Mouse (Mus musculus) brain, adult 2 months (tissue): ENCODE measurements around the gene Erlin1.

Experiments used
- DNase-seq: peaks from one replicate; pipeline ENCODE4 v3.0.0; 2011; ENCODE audit warnings: low read depth, low spot score

Erlin1 gene

DNA sequence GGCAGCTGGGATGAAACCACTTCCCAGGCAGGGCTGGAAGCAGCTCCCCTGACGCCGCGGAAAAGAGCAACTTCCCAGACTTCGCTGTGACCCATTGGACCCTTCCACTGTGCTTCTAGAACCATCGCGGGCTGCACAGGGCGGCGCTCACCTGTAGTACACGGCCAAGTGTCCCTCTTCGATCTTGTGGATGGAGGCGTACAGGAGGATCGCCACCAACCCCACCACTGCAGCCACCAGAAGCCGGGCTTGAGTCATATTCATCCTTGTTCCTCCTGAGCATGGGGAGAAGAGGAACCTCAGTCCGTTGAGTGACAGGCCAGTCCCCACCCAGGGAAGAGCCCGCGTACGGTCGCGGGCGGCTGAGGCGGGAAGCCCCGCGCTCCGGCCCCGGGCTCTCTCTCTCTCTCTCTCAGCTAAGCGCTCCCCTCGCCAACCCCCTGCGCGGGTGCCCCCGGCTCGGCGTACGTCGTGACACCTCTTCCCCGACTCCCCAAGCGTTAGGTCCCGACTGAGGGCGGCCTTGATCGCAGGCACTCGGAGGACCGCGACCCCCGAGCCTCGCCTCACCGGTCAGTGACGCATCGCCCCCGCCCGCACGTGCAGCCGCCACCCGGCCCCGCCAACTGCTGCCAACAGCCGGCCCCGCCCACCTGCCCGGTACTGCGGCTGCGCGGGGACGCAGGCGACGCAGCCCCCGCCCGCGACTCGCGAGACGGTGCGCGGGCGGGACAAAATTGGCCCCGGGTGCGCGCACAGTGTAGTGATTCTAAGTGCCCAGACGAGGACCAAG lies at the start of gene Erlin1:
TSS of gene Erlin1 (minus strand) at position 665 of the 793 bp plus-strand sequence.
- DNase-seq, result peak; percentile 90

DNA sequence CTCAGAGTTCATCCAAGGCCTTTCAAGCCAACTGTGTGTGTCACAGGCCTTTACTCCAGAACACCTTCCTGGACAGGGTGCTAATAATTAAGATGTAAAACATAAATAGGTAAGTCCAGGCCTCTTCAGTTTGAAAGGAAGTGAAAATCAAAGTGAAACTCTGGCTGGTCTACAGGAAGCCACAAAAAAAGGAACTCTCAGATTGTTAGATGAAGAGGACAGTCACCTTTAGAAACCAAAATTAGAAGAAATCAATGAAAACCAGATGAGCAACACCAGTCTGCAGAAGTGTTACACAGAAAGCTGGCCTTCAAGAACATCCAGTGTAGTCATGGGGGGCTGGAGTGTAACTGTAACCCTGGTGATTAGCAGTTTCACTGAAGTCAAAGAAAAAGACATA lies 48.2 kb upstream of the Erlin1 start:
- DNase-seq, result no peak

- DNase-seq, result peak; percentile 34
These were observed 42.1 kb upstream of the Erlin1 start for GRCm38 (mm10) chr19:44111706-44112105.

DNA sequence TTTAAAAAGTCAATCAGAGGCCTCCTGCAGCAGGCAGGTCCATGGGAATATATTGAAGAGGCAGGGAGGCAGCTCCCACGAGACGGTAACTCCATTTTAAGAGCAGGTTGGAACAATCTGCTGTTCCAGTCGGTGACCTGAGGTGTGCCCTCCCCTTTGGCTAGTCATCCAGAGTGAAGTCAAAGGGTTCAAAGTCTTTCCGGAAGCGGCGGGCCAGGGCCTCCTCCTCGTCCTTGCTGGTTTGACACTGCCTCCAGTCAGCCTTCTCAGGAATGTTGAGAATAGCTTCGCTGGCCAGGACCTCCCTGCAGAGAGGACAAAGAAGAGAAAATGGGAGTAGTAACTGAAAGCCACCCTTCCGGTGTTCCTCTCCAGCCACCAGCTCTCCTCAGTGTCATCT lies 40.8 kb upstream of the Erlin1 start:
- DNase-seq, result no peak

GRCm38 (mm10) chr19:44108996-44109395 lies 39.4 kb upstream of the Erlin1 start:
- DNase-seq, result no peak

DNA sequence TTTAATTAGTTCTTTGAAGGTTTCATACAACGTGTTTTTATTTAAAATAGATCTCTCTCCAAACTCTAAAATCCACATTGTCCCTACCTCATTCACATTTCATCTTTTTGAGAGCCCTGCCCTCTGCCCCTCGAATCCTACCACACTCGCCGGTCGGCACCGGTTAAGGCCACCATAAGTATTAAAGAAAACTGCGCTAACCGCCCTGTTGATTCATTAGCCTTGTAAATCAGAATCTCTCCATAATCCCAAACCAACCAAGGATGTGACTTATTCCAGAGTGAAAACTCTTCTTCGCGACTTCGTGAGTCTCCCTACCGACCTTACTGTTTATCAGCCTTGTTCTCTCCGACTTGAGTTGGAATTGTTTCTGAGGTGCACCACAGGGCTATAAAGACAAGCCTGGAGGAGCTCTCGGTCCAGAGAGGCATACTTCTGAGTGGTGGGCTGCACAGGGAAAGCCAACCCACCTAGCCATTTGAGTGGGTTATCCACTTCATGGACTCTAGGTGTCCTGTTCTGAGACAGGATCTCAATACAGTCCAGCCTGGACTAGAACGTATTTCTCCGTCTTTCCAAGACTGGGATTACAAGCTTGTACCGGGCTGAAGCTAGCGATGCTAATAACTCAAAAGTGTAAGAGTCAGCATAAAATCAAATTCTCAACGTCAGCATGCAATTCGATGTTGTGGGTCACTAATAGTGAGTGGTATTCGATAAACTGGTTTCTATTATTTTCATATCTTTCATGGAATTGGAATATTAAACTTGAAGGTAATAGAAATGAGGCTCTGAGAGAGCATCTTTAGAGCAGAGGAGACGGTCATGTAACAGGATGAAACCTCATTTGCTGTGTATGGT lies 38.3 kb upstream of the Erlin1 start:
- no peak for DNase-seq

- peak; percentile 98 for DNase-seq
These were observed 37.5 kb upstream of the Erlin1 start, which contains the start of gene Chuk for GRCm38 (mm10) chr19:44106831-44107660. Chuk (minus strand) TSS chr19:44107480.

- DNase-seq, result no peak
These were observed 34.8 kb upstream of the Erlin1 start for GRCm38 (mm10) chr19:44104393-44104792.

DNA sequence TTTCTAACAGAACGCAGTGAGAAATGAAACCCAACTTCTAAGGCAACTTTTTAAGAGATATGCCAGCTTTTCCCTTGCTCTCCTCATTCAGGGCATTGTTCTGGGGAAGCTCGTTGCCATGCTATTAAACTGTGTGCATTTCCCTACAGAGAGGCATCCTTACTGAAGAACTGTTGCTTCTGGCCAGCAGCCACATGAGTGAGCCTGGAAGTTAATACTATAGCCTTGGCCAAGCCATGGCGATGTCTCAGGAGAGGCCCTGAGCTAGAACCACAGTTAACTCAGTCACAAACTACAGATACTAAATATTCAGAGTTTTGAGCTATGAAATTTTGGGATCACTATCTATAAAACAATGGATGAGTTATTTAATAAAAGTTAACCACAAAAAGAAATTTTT lies 33.4 kb upstream of the Erlin1 start:
- no peak for DNase-seq

GRCm38 (mm10) chr19:44100840-44101239 lies 31.3 kb upstream of the Erlin1 start:
- no peak for DNase-seq

DNA sequence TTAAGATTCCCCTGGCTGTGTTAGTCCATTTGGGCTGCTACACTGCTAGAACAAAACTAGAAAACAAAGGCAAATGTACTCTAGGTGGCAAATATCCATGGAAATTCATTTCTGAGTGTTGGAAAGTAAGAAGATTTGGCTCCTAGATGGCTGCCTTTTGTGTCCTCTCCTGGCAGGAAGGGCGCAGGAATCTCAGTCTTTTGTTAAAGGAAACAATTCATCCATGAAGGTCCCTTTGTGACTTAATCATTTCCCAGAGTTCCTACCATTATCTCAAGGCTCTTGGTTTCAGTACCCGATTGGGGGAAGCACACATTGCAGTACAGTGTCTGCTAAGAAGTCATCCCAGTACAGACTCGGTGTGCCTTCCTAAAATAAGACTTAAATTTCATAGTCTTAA lies 16.7 kb upstream of the Erlin1 start:
- DNase-seq, result no peak

DNA sequence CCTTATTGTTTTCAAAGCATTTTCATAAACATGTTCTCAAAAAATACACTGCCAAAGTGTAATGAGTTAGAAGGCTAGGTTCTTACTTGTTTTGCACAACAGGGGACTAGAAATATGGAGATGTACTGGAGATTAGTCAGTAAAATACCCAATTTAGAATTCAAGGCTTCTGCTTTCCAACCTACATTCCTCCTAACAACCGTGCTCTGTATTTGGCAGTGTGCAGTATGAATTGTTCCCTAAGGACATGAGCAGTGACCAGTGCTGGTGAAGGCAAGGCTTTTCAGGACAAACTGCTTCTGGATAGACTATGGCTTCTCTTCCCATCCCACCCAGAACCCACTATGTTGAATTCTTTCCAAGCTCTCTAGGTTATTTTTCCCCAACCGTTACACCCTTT lies 11.3 kb upstream of the Erlin1 start:
- DNase-seq, result peak; percentile 47

DNA sequence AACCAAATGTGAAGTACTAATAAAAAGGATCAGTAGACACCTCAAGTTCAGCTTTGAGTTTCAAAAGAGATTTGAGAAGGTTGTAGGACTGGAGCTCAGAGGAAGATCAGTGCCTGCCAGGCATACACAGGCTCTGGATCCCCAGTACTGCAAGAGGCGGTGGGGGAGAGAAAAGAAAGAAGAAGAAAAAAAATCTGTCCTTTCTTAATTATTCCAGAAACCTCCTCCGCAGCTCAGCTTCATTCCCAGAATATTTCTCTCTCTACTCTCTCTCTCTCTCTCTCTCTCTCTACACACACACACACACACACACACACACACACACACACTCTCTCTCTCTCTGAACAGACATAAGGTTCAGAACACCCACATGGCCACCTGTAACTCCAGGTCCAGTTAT lies 10.4 kb upstream of the Erlin1 start:
- peak; percentile 59 for DNase-seq

DNA sequence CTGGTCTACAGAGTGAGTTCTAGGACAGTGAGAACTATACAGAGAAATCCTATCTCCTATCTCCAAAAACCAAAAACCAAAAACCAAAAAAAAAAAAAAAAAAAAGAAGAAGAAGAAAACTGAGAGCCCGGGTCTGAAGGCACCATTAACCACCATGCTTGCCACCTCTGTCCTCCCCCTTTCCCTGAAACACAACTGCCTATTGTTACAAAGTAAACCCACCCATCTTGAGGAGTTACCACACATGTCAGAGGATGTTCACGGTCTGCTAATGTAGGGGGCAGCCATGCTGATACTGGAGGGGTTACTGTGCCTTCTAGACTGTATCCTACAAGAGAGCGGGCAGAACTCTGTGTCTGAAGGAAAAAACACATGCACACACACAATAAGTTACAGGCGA lies 7.4 kb upstream of the Erlin1 start:
- DNase-seq, result no peak

GRCm38 (mm10) chr19:44076457-44076856 lies 6.9 kb upstream of the Erlin1 start:
- DNase-seq, result no peak

GRCm38 (mm10) chr19:44074986-44075385 lies 5.4 kb upstream of the Erlin1 start:
- DNase-seq, result no peak

DNA sequence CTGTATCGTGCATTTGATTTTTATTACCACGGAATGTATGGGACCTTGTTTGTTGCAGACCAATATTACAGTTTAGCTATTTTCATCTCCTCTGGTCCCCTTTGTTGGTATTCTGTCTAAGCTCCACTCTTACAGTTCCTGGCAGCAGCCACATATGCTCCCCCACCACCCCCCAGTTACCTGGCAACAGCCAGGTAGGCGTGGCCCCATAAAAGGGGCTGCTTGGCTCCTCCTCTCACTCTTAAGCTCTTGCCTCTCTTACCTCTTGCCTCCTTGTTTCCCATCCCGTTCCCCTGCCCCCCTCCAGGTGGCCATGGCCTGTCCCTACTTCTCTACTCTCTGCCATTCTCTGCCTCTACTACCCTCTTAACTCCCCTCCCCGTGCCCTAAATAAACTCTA lies 1.6 kb upstream of the Erlin1 start:
- DNase-seq, result no peak

GRCm38 (mm10) chr19:44069914-44070232 lies 288 bp upstream of the Erlin1 start:
- no peak for DNase-seq

DNA sequence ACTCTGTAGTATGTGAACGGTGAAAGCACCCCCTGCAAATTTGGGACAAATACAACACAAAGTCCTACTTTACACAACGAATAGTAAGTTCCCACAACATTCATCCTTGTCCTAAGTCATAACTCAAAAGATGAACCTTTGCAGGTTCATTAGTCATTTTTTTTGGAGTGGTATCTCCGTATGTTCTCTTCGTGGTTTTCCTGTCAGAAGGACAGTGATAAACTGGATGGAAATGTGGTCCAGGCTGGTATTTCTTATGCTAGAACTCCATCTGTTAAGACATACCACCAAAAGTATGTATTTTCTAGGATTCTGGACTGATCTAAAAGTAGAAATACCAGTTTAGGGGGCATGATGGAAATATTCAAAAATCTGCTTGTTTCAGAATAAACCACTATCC lies 1.4 kb downstream of the Erlin1 start:
- no peak for DNase-seq

GRCm38 (mm10) chr19:44067323-44068049 lies 2.1 kb downstream of the Erlin1 start:
- DNase-seq, result peak; percentile 25

GRCm38 (mm10) chr19:44064734-44065133 lies 4.9 kb downstream of the Erlin1 start:
- DNase-seq, result no peak
